Mouse (Mus musculus): ENCODE measurements around the gene Dcaf1. TPM values are rescaled to one million over a fixed set of nuclear protein-coding genes. Genes with fewer than 3 reads are reported as not detected.
A peak's percentile ranks its signal among the peaks of the same experiment; 100 is the strongest.

The Dcaf1 gene
- polyA plus RNA-seq, 1 experiment = 6.4 TPM

GRCm38 (mm10) chr9:106891829-106892551, 70.3 kb downstream of the Dcaf1 start, which contains the start of gene Manf:
Gene Manf (minus strand): TSS chr9:106891979.
- Histone ChIP-seq H3K4me3 (ENCODE audit: low read depth, low read length) (peak within 1 kb of the TSS; percentile 96), H3K27ac (ENCODE audit: insufficient read depth, low read depth, low read length) (peak within 1 kb of the TSS; percentile 90), H3K36me3 (ENCODE audit: control insufficient read depth, insufficient read depth, low read length) (peaks cover 26% of the 10 kb centered on the region), H3K27me3 (ENCODE audit: control insufficient read depth, insufficient read depth, low read length) (no peaks in the 10 kb centered on the region), H3K4me1 (ENCODE audit: control insufficient read depth, insufficient read depth, insufficient read length, low read length) (peaks cover 16% of the 10 kb centered on the region)
- TF ChIP-seq POLR2A (IDR thresholded peaks at IDR 0.05; ENCODE audit: low read depth, low read length) (peak; percentile 97), CTCF (IDR thresholded peaks at IDR 0.05; ENCODE audit: extremely low read depth, insufficient read length, insufficient replicate concordance, low read depth, low read length) (peak; percentile 5; the same call in 1 of the 2 replicates)
- WGBS = under 1% methylated on average over 59 of the region's 59 CpGs

GRCm38 (mm10) chr9:106892552-106892875, 70.8 kb downstream of the Dcaf1 start:
- no peaks in the 10 kb centered on the region for H3K27me3 ChIP-seq (ENCODE audit: control insufficient read depth, insufficient read depth, low read length)
- under 1% methylated on average over 9 of the region's 9 CpGs for WGBS
- TF ChIP-seq CTCF (IDR thresholded peaks at IDR 0.05; ENCODE audit: extremely low read depth, insufficient read length, insufficient replicate concordance, low read depth, low read length) = 0 out of 2 replicates have a peak, but pooled peaks have one; percentile 2
- no peak for TF ChIP-seq POLR2A (IDR thresholded peaks at IDR 0.05; ENCODE audit: low read depth, low read length)
- peaks cover 16% of the 10 kb centered on the region for H3K4me1 ChIP-seq (ENCODE audit: control insufficient read depth, insufficient read depth, insufficient read length, low read length)
- H3K4me3 ChIP-seq (ENCODE audit: low read depth, low read length) = peak overlapping the region; percentile 73
- peak overlapping the region; percentile 90 for H3K27ac ChIP-seq (ENCODE audit: insufficient read depth, low read depth, low read length)
- H3K36me3 ChIP-seq (ENCODE audit: control insufficient read depth, insufficient read depth, low read length) = peaks cover 24% of the 10 kb centered on the region

- TF ChIP-seq POLR2A (IDR thresholded peaks at IDR 0.05; ENCODE audit: low read depth, low read length) (no peak), CTCF (IDR thresholded peaks at IDR 0.05; ENCODE audit: extremely low read depth, insufficient read length, insufficient replicate concordance, low read depth, low read length) (no peak)
- no peak overlapping the region for H3K4me3 ChIP-seq (ENCODE audit: low read depth, low read length)
- H3K27ac ChIP-seq (ENCODE audit: insufficient read depth, low read depth, low read length) = no peak overlapping the region
- H3K4me1 ChIP-seq (ENCODE audit: control insufficient read depth, insufficient read depth, insufficient read length, low read length) = peaks cover 10% of the 10 kb centered on the region
- peaks cover 18% of the 10 kb centered on the region for H3K36me3 ChIP-seq (ENCODE audit: control insufficient read depth, insufficient read depth, low read length)
- 72% methylated on average over 3 of the region's 3 CpGs for WGBS
- no peaks in the 10 kb centered on the region for H3K27me3 ChIP-seq (ENCODE audit: control insufficient read depth, insufficient read depth, low read length)
Measured at GRCm38 (mm10) chr9:106893327-106893726, 71.7 kb downstream of the Dcaf1 start.

DNA sequence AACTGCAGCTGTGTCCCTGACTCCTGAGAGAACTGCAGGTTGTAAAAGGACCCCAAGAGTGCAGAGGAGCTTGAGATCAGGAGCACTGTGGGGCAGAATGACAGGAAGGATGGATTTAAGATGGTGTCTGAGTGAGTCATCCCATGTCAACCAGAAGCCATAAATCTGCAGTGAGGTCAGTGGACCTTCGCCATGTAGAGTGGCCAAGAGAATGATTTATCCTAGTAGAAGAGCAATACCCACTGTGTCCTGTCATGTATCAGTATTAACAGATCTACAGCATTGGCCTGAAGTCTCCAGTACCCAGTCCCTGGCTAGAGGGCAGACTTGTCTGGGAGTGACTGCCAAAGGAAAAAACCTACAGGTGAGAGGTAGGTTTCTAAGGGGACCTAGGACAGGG, 77.2 kb downstream of the Dcaf1 start:
- Histone ChIP-seq H3K36me3 (ENCODE audit: control insufficient read depth, insufficient read depth, low read length) (no peaks in the 10 kb centered on the region), H3K27ac (ENCODE audit: insufficient read depth, low read depth, low read length) (no peak overlapping the region), H3K27me3 (ENCODE audit: control insufficient read depth, insufficient read depth, low read length) (no peaks in the 10 kb centered on the region), H3K4me3 (ENCODE audit: low read depth, low read length) (no peak overlapping the region), H3K4me1 (ENCODE audit: control insufficient read depth, insufficient read depth, insufficient read length, low read length) (peaks cover 5% of the 10 kb centered on the region)
- WGBS = 96% methylated on average over 1 of the region's 1 CpGs
- TF ChIP-seq POLR2A (IDR thresholded peaks at IDR 0.05; ENCODE audit: low read depth, low read length) = no peak
- TF ChIP-seq CTCF (IDR thresholded peaks at IDR 0.05; ENCODE audit: extremely low read depth, insufficient read length, insufficient replicate concordance, low read depth, low read length) = no peak

DNA sequence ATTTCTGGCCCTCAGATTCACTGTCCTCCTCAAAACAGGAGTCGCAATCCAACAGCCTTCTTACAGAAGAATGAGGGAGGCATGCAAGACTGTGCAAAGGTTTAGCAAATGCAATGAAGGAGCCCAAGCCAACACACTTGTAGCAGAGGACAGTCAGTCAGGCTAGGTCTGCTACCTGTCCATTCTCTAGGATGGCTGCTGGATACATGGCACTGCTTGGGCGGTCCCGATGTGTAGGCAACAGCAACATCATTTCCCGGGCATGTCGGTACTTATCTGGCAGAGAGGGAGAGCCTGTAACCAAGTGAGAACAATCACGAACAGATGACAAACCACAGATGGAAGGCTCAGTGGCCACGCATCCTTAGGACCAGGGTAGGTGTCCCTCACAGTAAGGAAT, 79.9 kb downstream of the Dcaf1 start:
- Histone ChIP-seq H3K36me3 (ENCODE audit: control insufficient read depth, insufficient read depth, low read length) (no peaks in the 10 kb centered on the region), H3K27me3 (ENCODE audit: control insufficient read depth, insufficient read depth, low read length) (no peaks in the 10 kb centered on the region), H3K4me1 (ENCODE audit: control insufficient read depth, insufficient read depth, insufficient read length, low read length) (peaks cover 5% of the 10 kb centered on the region; the same call in 1 of the 2 replicates), H3K27ac (ENCODE audit: insufficient read depth, low read depth, low read length) (0 out of 2 replicates have a peak overlapping the region, but pooled peaks have one; percentile 23), H3K4me3 (ENCODE audit: low read depth, low read length) (peak overlapping the region; percentile 26; the same call in 1 of the 2 replicates)
- 86% methylated on average over 7 of the region's 7 CpGs for WGBS
- TF ChIP-seq POLR2A (IDR thresholded peaks at IDR 0.05; ENCODE audit: low read depth, low read length) (no peak), CTCF (IDR thresholded peaks at IDR 0.05; ENCODE audit: extremely low read depth, insufficient read length, insufficient replicate concordance, low read depth, low read length) (no peak)

- peaks cover 5% of the 10 kb centered on the region; the same call in 1 of the 2 replicates for H3K4me1 ChIP-seq (ENCODE audit: control insufficient read depth, insufficient read depth, insufficient read length, low read length)
- TF ChIP-seq POLR2A (IDR thresholded peaks at IDR 0.05; ENCODE audit: low read depth, low read length) = no peak
- no peak for TF ChIP-seq CTCF (IDR thresholded peaks at IDR 0.05; ENCODE audit: extremely low read depth, insufficient read length, insufficient replicate concordance, low read depth, low read length)
- 75% methylated on average over 4 of the region's 4 CpGs for WGBS
- no peaks in the 10 kb centered on the region for H3K36me3 ChIP-seq (ENCODE audit: control insufficient read depth, insufficient read depth, low read length)
- H3K4me3 ChIP-seq (ENCODE audit: low read depth, low read length) = no peak overlapping the region
- no peaks in the 10 kb centered on the region for H3K27me3 ChIP-seq (ENCODE audit: control insufficient read depth, insufficient read depth, low read length)
- H3K27ac ChIP-seq (ENCODE audit: insufficient read depth, low read depth, low read length) = no peak overlapping the region
Measured at GRCm38 (mm10) chr9:106903099-106903790, 81.6 kb downstream of the Dcaf1 start.

GRCm38 (mm10) chr9:106903791-106904134, 82.1 kb downstream of the Dcaf1 start:
- no peaks in the 10 kb centered on the region for H3K27me3 ChIP-seq (ENCODE audit: control insufficient read depth, insufficient read depth, low read length)
- peaks cover 5% of the 10 kb centered on the region; the same call in 1 of the 2 replicates for H3K4me1 ChIP-seq (ENCODE audit: control insufficient read depth, insufficient read depth, insufficient read length, low read length)
- no peaks in the 10 kb centered on the region for H3K36me3 ChIP-seq (ENCODE audit: control insufficient read depth, insufficient read depth, low read length)
- H3K4me3 ChIP-seq (ENCODE audit: low read depth, low read length) = no peak overlapping the region
- no peak overlapping the region for H3K27ac ChIP-seq (ENCODE audit: insufficient read depth, low read depth, low read length)
- no peak for TF ChIP-seq POLR2A (IDR thresholded peaks at IDR 0.05; ENCODE audit: low read depth, low read length)
- no peak for TF ChIP-seq CTCF (IDR thresholded peaks at IDR 0.05; ENCODE audit: extremely low read depth, insufficient read length, insufficient replicate concordance, low read depth, low read length)
- WGBS = 0% methylated on average over 1 of the region's 1 CpGs

All from small intestine, adult 2 months (tissue).